Mouse (Mus musculus): Measurements from ENCODE around the gene Irf2bp1.

GRCm38 (mm10) chr7:19055108-19055507, 51.3 kb downstream of the Irf2bp1 start:
- no peak for TF ChIP-seq CTCF (IDR thresholded peaks at IDR 0.05; ENCODE audit: low read depth)
- TF ChIP-seq EP300 (IDR thresholded peaks at IDR 0.05; ENCODE audit: low read depth): no peak
